Mouse (Mus musculus) heart, adult 10 weeks (tissue): ENCODE measurements around the gene 4930578G10Rik. TPM values are rescaled to one million over a fixed set of nuclear protein-coding genes. Genes with fewer than 3 reads are reported as not detected.

Experiments
- polyA plus RNA-seq: library from polyadenylated mRNA; stranded (reverse); fragments of 350-450 nt; fragmentation: Illumina TruSeq; extraction: RNeasy Lipid Tissue Mini Kit (QIAGEN cat#74804); gene quantifications from one replicate; pipeline ENCODE4 v1.2.3, GENCODE M21; 2014; ENCODE audit warnings: low read depth, low replicate concordance

4930578G10Rik gene
- polyA plus RNA-seq: not detected

DNA sequence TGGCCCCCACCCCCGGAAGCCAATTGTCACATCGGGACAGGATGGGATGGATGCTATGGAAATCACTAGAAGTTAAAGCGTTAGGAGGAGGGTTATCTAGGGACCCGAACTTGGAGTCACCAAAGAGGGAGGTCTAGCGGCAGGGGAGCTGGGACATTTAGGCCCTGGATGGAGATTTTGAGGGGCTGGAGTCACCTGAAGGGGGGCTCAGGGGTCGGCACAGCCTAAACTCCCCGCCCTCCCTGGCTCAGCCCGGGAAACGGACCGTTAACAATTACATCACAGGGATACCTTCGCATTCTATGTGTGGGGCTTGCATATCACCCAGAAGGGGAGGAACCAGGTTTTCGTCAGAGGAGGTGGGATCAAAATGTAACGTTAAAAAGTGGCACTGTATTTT, at the start of gene 4930578G10Rik:
TSS of gene 4930578G10Rik (plus strand) at position 301 of the 400 bp plus-strand sequence.

DNA sequence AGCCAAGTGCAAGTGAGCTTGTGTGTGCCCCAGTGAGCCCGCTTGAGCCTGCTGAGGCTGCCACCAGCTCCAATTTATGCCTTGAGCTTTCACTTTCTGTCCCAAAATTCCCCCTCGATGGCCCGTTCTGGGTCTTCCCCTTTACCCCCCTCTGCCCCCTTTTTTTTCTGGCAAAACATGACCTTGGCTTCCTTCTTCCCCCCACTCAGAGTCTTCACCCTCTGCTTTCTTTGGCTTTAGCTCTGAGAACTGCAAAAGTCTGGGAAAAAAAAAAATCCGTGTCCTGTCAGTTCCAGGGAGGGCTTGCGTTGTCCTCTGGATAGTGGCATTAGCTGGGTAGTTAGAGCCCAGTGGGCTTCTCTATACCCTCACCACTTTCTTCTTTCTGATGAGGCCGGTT, 21.1 kb downstream of the 4930578G10Rik start, which contains the start of gene Ccl19:
TSS of gene Ccl19 (minus strand) at position 101 of the 400 bp plus-strand sequence.

GRCm38 (mm10) chr4:42773893-42774292, 38.5 kb downstream of the 4930578G10Rik start, which contains the start of gene Ccl21a:
Gene Ccl21a, minus strand, starts transcription at chr4:42773993.

GRCm38 (mm10) chr4:42853788-42854187, 118.4 kb downstream of the 4930578G10Rik start, which contains the start of gene Fam205a1:
Gene Fam205a1, minus strand, starts transcription at chr4:42853888.

DNA sequence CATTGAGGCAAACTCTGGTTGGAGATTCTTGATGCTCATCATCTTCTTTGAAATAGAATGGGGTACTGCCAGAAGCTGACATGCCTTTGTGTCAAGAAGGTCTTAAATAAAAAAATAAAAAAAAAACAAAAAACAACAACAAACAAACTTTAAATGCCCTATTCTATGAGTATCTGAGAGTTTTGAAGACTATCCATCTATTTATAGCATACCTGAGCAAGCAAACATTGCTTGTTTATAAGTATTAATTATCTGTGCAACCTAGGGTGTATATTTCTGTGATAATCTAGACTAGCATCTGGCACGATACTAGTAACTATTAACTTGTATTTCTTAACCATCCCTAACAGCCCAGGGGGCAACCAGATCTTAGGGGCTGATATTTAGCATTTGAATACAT, 121.3 kb downstream of the 4930578G10Rik start, which contains the start of gene Gm12394:
TSS of gene Gm12394 (minus strand) at position 101 of the 400 bp plus-strand sequence.

GRCm38 (mm10) chr4:42874134-42874533, 138.8 kb downstream of the 4930578G10Rik start, which contains the start of gene Fam205c:
Gene Fam205c, minus strand, starts transcription at chr4:42874234.

Other genes starting within 250 kb of the 4930578G10Rik start
- gene Fam205a2, start 207.4 kb upstream of the 4930578G10Rik start, polyA plus RNA-seq: not detected
- gene Gm10591, start 123.3 kb upstream of the 4930578G10Rik start, polyA plus RNA-seq: not detected
- gene Gm2564, start 105.8 kb upstream of the 4930578G10Rik start, polyA plus RNA-seq: 5.7 TPM
- not detected for gene Ccl27b, start 80.3 kb upstream of the 4930578G10Rik start, polyA plus RNA-seq
- gene Il11ra2, start 73.7 kb upstream of the 4930578G10Rik start, polyA plus RNA-seq: not detected
- gene Ccl19, start 21.0 kb downstream of the 4930578G10Rik start, polyA plus RNA-seq: 4.0 TPM
- 53.5 TPM for gene Ccl21a, start 38.4 kb downstream of the 4930578G10Rik start, polyA plus RNA-seq
- gene Fam205a1, start 118.3 kb downstream of the 4930578G10Rik start, polyA plus RNA-seq: not detected
- gene Gm12394, start 121.2 kb downstream of the 4930578G10Rik start, polyA plus RNA-seq: 0.21 TPM
- 0.81 TPM for gene Fam205c, start 138.7 kb downstream of the 4930578G10Rik start, polyA plus RNA-seq
- 1.8 TPM for gene Phf24, start 181.1 kb downstream of the 4930578G10Rik start, polyA plus RNA-seq
- 87.1 TPM for gene Dnajb5, start 214.3 kb downstream of the 4930578G10Rik start, polyA plus RNA-seq
- not detected for gene 1700022I11Rik, start 234.1 kb downstream of the 4930578G10Rik start, polyA plus RNA-seq